ENCODE assay signal across 13 mouse cellular contexts in the genomic region with DNA sequence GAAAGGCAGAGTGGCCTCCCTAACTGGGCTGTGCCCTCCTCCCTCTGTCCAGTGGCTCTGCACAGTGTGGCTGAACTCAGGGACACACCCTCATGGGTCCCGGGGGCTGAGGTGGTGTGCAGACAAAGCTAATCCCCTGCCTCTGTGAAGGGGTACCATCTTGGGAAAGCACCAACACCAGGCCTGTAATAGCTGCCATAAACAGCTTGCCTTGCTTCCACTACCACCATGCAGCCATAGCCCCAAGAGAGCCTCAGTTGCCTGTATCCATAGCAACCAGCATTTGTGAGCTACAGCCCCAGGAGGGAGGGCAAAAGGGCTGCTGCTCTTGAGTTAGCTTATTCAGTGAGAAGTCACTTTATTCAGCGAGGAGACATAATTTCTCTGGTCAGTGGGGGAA. TPM values are rescaled to one million over a fixed set of nuclear protein-coding genes. Genes with fewer than 3 reads are reported as not detected.
DNase-seq lines count a peak whose midpoint lies in the region; ATAC-seq and TF ChIP-seq lines count a peak whose summit lies in the region.
"Had no signal": no experiment of that assay in that cellular context is flagged by ENCODE, and none has a peak within 500 bp of the region (broad histone marks: within the 10 kb centered on the region; RNA-seq: fewer than 3 reads in every experiment).

No protein-coding gene starts in this region.

- WGBS in forebrain, embryonic 12.5 days, result 10% methylated on average over 2 of the region's 2 CpGs
- WGBS in hindbrain, postnatal 0 days, result 4% methylated on average over 2 of the region's 2 CpGs
- 6% methylated on average over 2 of the region's 2 CpGs for WGBS in neural tube, embryonic 13.5 days
- 32% methylated on average over 2 of the region's 2 CpGs for WGBS in heart, embryonic 11.5 days (ENCODE audit: insufficient replicate concordance)

- TF ChIP-seq CTCF in hindbrain, postnatal 0 days (IDR thresholded peaks at IDR 0.05; ENCODE audit: low read depth), result no peak

- no peaks in the 10 kb centered on the region for H3K27me3 ChIP-seq in forebrain, embryonic 12.5 days
- H3K27me3 ChIP-seq in hindbrain, postnatal 0 days (ENCODE audit: insufficient read depth, low read length), result no peaks in the 10 kb centered on the region
- no peaks in the 10 kb centered on the region for H3K27me3 ChIP-seq in neural tube, embryonic 13.5 days
- H3K27me3 ChIP-seq in heart, embryonic 11.5 days (ENCODE audit: control insufficient read depth, insufficient read depth, low read length), result no peaks in the 10 kb centered on the region
- H3K27me3 ChIP-seq: kidney, embryonic 15.5 days had no signal

- H3K4me2 ChIP-seq in forebrain, embryonic 12.5 days, result no peak overlapping the region; the same call in 1 of the 2 replicates
- H3K4me2 ChIP-seq in hindbrain, postnatal 0 days (ENCODE audit: low read depth, low read length), result no peak overlapping the region
- H3K4me2 ChIP-seq in neural tube, embryonic 13.5 days, result peak overlapping the region; percentile 11; the same call in 1 of the 2 replicates
- no peak overlapping the region for H3K4me2 ChIP-seq in heart, embryonic 11.5 days
- H3K4me2 ChIP-seq: kidney, embryonic 15.5 days had no signal

- H3K9me3 ChIP-seq in forebrain, embryonic 12.5 days, result no peaks in the 10 kb centered on the region
- no peaks in the 10 kb centered on the region for H3K9me3 ChIP-seq in hindbrain, postnatal 0 days (ENCODE audit: low read length)
- H3K9me3 ChIP-seq in neural tube, embryonic 13.5 days, result no peaks in the 10 kb centered on the region
- no peaks in the 10 kb centered on the region for H3K9me3 ChIP-seq in heart, embryonic 11.5 days (replicated peaks; ENCODE audit: control insufficient read depth, low read length)
- H3K9me3 ChIP-seq: kidney, embryonic 15.5 days had no signal

- no peaks in the 10 kb centered on the region for H3K36me3 ChIP-seq in forebrain, embryonic 12.5 days (replicated peaks)
- H3K36me3 ChIP-seq in hindbrain, postnatal 0 days (ENCODE audit: insufficient read depth, low read length), result no peaks in the 10 kb centered on the region
- H3K36me3 ChIP-seq in neural tube, embryonic 13.5 days, result no peaks in the 10 kb centered on the region
- no peaks in the 10 kb centered on the region for H3K36me3 ChIP-seq in heart, embryonic 11.5 days (ENCODE audit: control insufficient read depth, insufficient read depth, low read length)
- H3K36me3 ChIP-seq: kidney, embryonic 15.5 days had no signal

- peak overlapping the region; percentile 92 for H3K27ac ChIP-seq in forebrain, embryonic 12.5 days
- peak overlapping the region; percentile 54; the same call in 1 of the 2 replicates for H3K27ac ChIP-seq in hindbrain, postnatal 0 days
- H3K27ac ChIP-seq in neural tube, embryonic 13.5 days (replicated peaks), result peak overlapping the region; percentile 91
- H3K27ac ChIP-seq in heart, embryonic 11.5 days (ENCODE audit: low read depth, low read length), result no peak overlapping the region
- H3K27ac ChIP-seq: kidney, embryonic 15.5 days; left cerebral cortex, adult 2 months; liver, embryonic 14.5 days had no signal

- H3K9ac ChIP-seq in forebrain, embryonic 12.5 days, result no peak overlapping the region
- no peak overlapping the region for H3K9ac ChIP-seq in hindbrain, postnatal 0 days (replicated peaks; ENCODE audit: low read length)
- H3K9ac ChIP-seq in neural tube, embryonic 13.5 days, result peak overlapping the region; percentile 22
- no peak overlapping the region for H3K9ac ChIP-seq in heart, embryonic 11.5 days (ENCODE audit: low read depth, low read length)
- H3K9ac ChIP-seq: kidney, embryonic 15.5 days; liver, embryonic 14.5 days had no signal

- ATAC-seq in forebrain, embryonic 12.5 days (ENCODE audit: low FRiP score), result peak; percentile 91
- peak; percentile 81 for ATAC-seq in hindbrain, postnatal 0 days
- peak; percentile 74 for ATAC-seq in neural tube, embryonic 13.5 days (ENCODE audit: low read depth)
- no peak for ATAC-seq in erythroid progenitor cell, adult 5-6 weeks (replicated peaks; ENCODE audit: low FRiP score, poor library complexity, severe bottlenecking)
- no peak for ATAC-seq in heart, embryonic 11.5 days (replicated peaks; ENCODE audit: insufficient number of reproducible peaks, low FRiP score, low TSS enrichment)
- ATAC-seq: activated CD4-positive, CD25-positive, alpha-beta regulatory T cell, adult 4 months had no signal

- peak; percentile 80 for DNase-seq in embryo, embryonic 10.5 days (ENCODE audit: low spot score)
- peak; percentile 76 for DNase-seq in hindbrain, postnatal 0 days (ENCODE audit: low spot score)
- no peak for DNase-seq in urinary bladder, adult 2 months (ENCODE audit: low spot score)
- DNase-seq: gastrocnemius, postnatal 25 days had no signal

- peaks cover 36% of the 10 kb centered on the region for H3K4me1 ChIP-seq in forebrain, embryonic 12.5 days
- peaks cover 15% of the 10 kb centered on the region for H3K4me1 ChIP-seq in hindbrain, postnatal 0 days (ENCODE audit: insufficient read depth, low read length)
- peaks cover 48% of the 10 kb centered on the region for H3K4me1 ChIP-seq in neural tube, embryonic 13.5 days (replicated peaks)
- H3K4me1 ChIP-seq in heart, embryonic 11.5 days (ENCODE audit: control insufficient read depth, insufficient read depth, low read length), result no peaks in the 10 kb centered on the region
- H3K4me1 ChIP-seq: kidney, embryonic 15.5 days had no signal

- no peak overlapping the region for H3K4me3 ChIP-seq in forebrain, embryonic 12.5 days (replicated peaks)
- H3K4me3 ChIP-seq in hindbrain, postnatal 0 days (ENCODE audit: low read length), result no peak overlapping the region
- H3K4me3 ChIP-seq in neural tube, embryonic 13.5 days, result no peak overlapping the region
- no peak overlapping the region for H3K4me3 ChIP-seq in heart, embryonic 11.5 days (ENCODE audit: low read depth, low read length)
- H3K4me3 ChIP-seq: kidney, embryonic 15.5 days; left cerebral cortex, adult 2 months had no signal

RNA-seq across cellular contexts. Expression of a gene that starts 45.4 kb away (rescaled TPM):
- polyA plus RNA-seq in forebrain, embryonic 12.5 days (2016; fragmentation: Nextera tagmentation; extraction: Ambion mirVana), result 31.9 and 35.5 TPM in 2 replicates
- 69.6 and 74.6 TPM in 2 replicates for total RNA-seq in hindbrain, postnatal 0 days (2014; rRNA removed)
- polyA plus RNA-seq in hindbrain, postnatal 0 days (2015; fragmentation: Nextera tagmentation; extraction: Ambion mirVana), result 26.5 and 30.5 TPM in 2 replicates
- 38.2 and 44.3 TPM in 2 replicates for polyA plus RNA-seq in neural tube, embryonic 13.5 days (2015; fragmentation: Nextera tagmentation; extraction: Ambion mirVana)
- total RNA-seq in erythroid progenitor cell, adult 5-6 weeks (2015; ENCODE audit: low replicate concordance), result not detected in 2 replicates
- not detected in 2 replicates for total RNA-seq in erythroid progenitor cell, adult 5-6 weeks (2017; ENCODE audit: low replicate concordance)
- 0.15 and 0.24 TPM in 2 replicates for polyA plus RNA-seq in heart, embryonic 11.5 days (2014; fragmentation: Nextera tagmentation; extraction: Ambion mirVana)
- 3.3 and 4.7 TPM in 2 replicates for polyA plus RNA-seq in urinary bladder, adult 2 months (2012; rRNA removed)
- total RNA-seq: megakaryocyte, adult 5-6 weeks had no signal
- polyA plus RNA-seq: activated CD4-positive, CD25-positive, alpha-beta regulatory T cell, adult 4 months had no signal

Comparison
In these comparisons a context has a peak if more than half of its experiments do, and no peak if none do; other contexts are left out.
1. ATAC-seq: peak in forebrain, embryonic 12.5 days (single experiment), hindbrain, postnatal 0 days (single experiment) and neural tube, embryonic 13.5 days (single experiment); none in erythroid progenitor cell, adult 5-6 weeks (single experiment) and heart, embryonic 11.5 days (single experiment).